Mouse (Mus musculus) forebrain, postnatal 0 days (tissue): ENCODE data around the gene Sgms1. TPM values are rescaled to one million over a fixed set of nuclear protein-coding genes. Genes with fewer than 3 reads are reported as not detected.

Experiments
- ATAC-seq: fragments of 200-750 bp; cut with Nextera tagmentation; 2 replicates; pipeline ENCODE4 v1.8.0; 2017; ENCODE audit warnings: mild to moderate bottlenecking, moderate library complexity
- DNase-seq: peaks from one replicate; pipeline ENCODE4 v3.0.0-alpha.2; 2015
- H3K27ac ChIP-seq: fragments of 300-500 bp; sonication (generic); 2 replicates; pipeline ENCODE4 v1.5.1; 2014; ENCODE audit warnings: low read depth, mild to moderate bottlenecking, antibody characterized with exemption, low read length, moderate library complexity, mixed read lengths
- H3K27me3 ChIP-seq: fragments of 300-500 bp; sonication (generic); 2 replicates; pipeline ENCODE4 v1.6.1; 2014; ENCODE audit warnings: mild to moderate bottlenecking, low read length, mixed read lengths; ENCODE audit not compliant: insufficient read depth
- H3K36me3 ChIP-seq: fragments of 300-500 bp; sonication (generic); 2 replicates; pipeline ENCODE4 v1.6.1; 2014; ENCODE audit warnings: mild to moderate bottlenecking, moderate library complexity; ENCODE audit not compliant: insufficient read depth
- H3K4me1 ChIP-seq: fragments of 300-500 bp; sonication (generic); 2 replicates; pipeline ENCODE4 v1.6.1; 2014; ENCODE audit warnings: antibody characterized with exemption; ENCODE audit not compliant: insufficient read depth
- H3K4me2 ChIP-seq: fragments of 300-500 bp; sonication (generic); 2 replicates; pipeline ENCODE4 v1.6.1; 2014; ENCODE audit warnings: low read depth, mild to moderate bottlenecking, moderate library complexity
- H3K4me3 ChIP-seq: fragments of 300-500 bp; sonication (generic); 2 replicates; pipeline ENCODE4 v1.5.1; 2014; ENCODE audit warnings: low read depth, low read length, mixed read lengths
- H3K9ac ChIP-seq: fragments of 300-500 bp; sonication (generic); 2 replicates; pipeline ENCODE4 v1.6.1; 2014; ENCODE audit warnings: mild to moderate bottlenecking
- H3K9me3 ChIP-seq: fragments of 300-500 bp; sonication (generic); 2 replicates; pipeline ENCODE4 v1.6.1; 2016; ENCODE audit warnings: low read length
- CTCF ChIP-seq: sonication (generic); IDR thresholded peaks from 2 replicates; pipeline ENCODE4 v1.5.1; 2016; ENCODE audit warnings: antibody characterized with exemption, control low read depth, low read depth
- WGBS: fragments of 180-500 bp; shearing (Covaris S2); extraction: QIAGEN DNeasy Blood & Tissue Kit; methylation state at CpG from one replicate; pipeline ENCODE4 v1.1.7; 2014; 5-methylcytosine and 5-hydroxymethylcytosine counted together
- polyA plus RNA-seq: library from polyadenylated mRNA; unstranded; fragments of >200 nt; fragmentation: Nextera tagmentation; extraction: Ambion mirVana; gene quantifications from 2 replicates; pipeline ENCODE4 v1.2.1, GENCODE M21; 2015
- total RNA-seq: library from RNA; depleted of rRNA; stranded (reverse); fragments of >200 nt; gene quantifications from 2 replicates; pipeline ENCODE4 v1.2.3, GENCODE M21; 2014

The Sgms1 gene
- total and polyA plus RNA-seq, 2 experiments from 2014 or later, result 17.0 to 27.2 TPM

DNA sequence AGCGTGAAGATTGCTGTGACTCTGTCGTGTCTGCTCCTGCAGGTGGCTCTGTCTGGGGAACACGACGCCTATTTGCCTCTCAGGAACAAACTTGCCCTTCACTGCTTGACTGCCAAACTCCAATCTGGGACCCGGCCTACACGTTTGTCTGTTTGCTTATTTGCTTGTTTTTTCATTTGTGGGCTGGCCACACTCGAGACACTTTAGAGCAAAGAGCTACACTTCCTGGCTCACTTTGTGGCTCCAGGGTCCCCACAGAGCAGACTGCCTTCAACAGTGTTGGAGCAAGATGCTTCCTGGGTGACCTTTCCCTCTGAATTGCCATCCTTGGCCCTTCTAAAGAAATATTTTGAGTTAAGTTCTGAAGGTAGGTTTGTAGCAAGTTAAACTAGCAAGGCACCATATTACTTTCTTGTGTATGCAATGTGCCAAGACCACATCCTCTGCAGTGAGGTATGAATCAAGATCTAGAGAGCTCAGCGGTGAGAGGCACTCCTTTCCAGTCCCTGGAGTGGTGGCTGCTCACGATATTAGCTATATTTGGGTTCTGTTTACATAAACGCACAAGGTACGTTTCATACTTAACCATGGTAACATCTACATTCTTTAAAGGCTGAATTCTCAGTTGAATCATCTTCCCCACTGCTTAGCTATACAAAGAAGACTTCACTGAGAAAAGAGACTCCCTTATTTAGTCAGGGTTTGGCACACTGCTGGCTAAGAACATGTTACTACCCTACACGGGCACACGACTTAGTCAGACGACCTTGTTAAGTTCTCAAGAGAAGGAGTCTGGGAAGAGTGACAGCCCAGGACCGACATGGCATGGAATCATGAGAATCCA lies 192.3 kb downstream of the Sgms1 start:
- Histone ChIP-seq H3K9ac (no peak overlapping the region), H3K27me3 (no peaks in the 10 kb centered on the region), H3K4me3 (no peak overlapping the region), H3K27ac (no peak overlapping the region), H3K36me3 (no peaks in the 10 kb centered on the region), H3K4me1 (no peaks in the 10 kb centered on the region), H3K9me3 (no peaks in the 10 kb centered on the region), H3K4me2 (no peak overlapping the region)
- DNase-seq (no peak), ATAC-seq (no peak)
- no peak for TF ChIP-seq CTCF
- WGBS, result 78% methylated on average over 15 of the region's 15 CpGs

DNA sequence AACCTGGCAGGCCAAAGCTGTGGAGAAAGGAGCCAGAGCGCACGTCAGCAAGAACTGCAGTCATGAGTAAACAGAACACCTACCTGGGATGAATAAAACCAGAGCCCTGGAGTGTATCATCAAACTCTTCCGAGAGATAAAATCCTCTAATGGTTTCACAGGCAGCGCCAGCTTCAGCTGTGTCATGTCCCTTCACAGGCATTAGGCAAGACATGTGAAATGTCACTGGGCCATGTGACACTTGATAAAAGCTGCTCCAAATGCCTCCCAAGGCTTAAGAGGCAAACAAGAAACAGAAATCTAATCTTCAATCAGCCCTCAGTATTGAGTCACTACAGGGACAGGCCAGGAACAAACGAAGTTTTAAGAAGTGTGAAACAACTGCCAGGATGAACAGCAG lies 193.3 kb downstream of the Sgms1 start:
- no peak overlapping the region for H3K27ac ChIP-seq
- no peak for TF ChIP-seq CTCF
- ATAC-seq (no peak), DNase-seq (no peak)
- H3K9ac ChIP-seq, result no peak overlapping the region
- H3K27me3 ChIP-seq, result no peaks in the 10 kb centered on the region
- H3K4me2 ChIP-seq, result no peak overlapping the region
- no peaks in the 10 kb centered on the region for H3K4me1 ChIP-seq
- H3K9me3 ChIP-seq, result no peaks in the 10 kb centered on the region
- no peaks in the 10 kb centered on the region for H3K36me3 ChIP-seq
- WGBS, result 66% methylated on average over 5 of the region's 5 CpGs
- no peak overlapping the region for H3K4me3 ChIP-seq

DNA sequence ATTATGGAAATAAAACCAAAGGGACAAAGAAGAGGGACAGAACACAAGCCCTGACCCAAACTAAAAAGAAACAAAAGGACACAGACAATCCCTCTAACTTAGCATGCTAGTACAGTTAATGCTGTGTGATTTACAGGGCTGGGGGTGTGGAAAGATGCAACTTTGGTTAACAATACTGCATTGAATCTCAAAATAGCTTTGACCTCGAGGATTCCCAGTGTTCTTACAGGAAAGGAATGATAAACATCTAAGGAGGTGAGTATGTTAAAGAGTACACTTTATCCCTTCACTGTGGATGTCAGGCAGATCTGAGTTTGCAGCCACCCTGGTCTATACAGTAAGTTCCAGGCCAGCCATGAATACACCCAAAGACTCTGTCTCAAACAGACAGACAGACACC lies 194.7 kb downstream of the Sgms1 start:
- H3K4me2 ChIP-seq, result no peak overlapping the region
- 39% methylated on average over 1 of the region's 1 CpGs for WGBS
- H3K4me3 ChIP-seq, result no peak overlapping the region
- H3K9ac ChIP-seq, result no peak overlapping the region
- no peaks in the 10 kb centered on the region for H3K9me3 ChIP-seq
- ATAC-seq (no peak), DNase-seq (no peak)
- no peaks in the 10 kb centered on the region for H3K4me1 ChIP-seq
- H3K27ac ChIP-seq, result no peak overlapping the region
- no peaks in the 10 kb centered on the region for H3K27me3 ChIP-seq
- H3K36me3 ChIP-seq, result no peaks in the 10 kb centered on the region
- TF ChIP-seq CTCF, result no peak

DNA sequence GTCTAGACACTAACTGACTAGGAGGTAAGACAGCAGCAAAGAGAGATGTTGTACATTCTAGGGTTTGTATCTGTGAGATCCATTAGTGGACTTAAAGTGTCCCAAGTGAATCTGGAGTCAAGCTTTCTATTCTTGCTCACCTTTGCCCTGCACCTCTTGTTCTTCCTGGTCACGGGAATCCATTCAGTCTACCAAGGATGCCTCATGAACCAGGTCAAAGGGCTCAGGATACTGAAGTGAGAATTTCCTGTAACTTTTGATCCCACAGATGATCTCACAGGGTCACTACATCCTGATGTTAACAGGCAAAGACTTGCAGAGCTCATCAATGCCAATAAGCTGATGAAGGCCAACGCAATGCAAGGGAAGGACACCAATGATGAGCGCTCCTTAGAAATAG lies 195.4 kb downstream of the Sgms1 start:
- no peak for ATAC-seq
- no peak for TF ChIP-seq CTCF

DNA sequence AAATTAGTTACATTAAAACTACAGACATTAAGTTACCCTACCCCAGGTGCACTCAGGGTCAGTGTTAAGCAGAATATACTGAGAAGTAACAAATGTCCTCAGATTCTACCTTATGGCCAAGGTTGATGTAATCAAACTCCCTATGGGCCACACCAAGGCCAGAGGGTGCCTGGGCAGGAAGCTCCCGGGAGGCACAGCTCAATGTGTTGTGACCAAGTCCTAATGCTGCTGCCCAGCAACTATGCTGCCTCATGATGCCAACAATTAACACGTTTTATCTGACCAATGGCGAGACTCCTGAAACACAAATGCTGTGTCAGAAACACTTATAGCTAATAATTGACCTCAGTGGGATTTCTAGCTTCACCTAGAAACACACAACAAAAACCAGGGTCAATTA lies 197.9 kb downstream of the Sgms1 start:
- TF ChIP-seq CTCF, result no peak
- Histone ChIP-seq H3K36me3 (no peaks in the 10 kb centered on the region), H3K27ac (no peak overlapping the region), H3K9me3 (no peaks in the 10 kb centered on the region), H3K4me3 (no peak overlapping the region), H3K9ac (no peak overlapping the region), H3K4me2 (no peak overlapping the region), H3K27me3 (no peaks in the 10 kb centered on the region), H3K4me1 (no peaks in the 10 kb centered on the region)
- ATAC-seq, result no peak
- WGBS, result 85% methylated on average over 3 of the region's 3 CpGs
- DNase-seq, result no peak

More for the DNA sequence above, 195.4 kb downstream of the Sgms1 start:
- Histone ChIP-seq H3K4me3 (no peak overlapping the region), H3K27me3 (no peaks in the 10 kb centered on the region), H3K4me1 (no peaks in the 10 kb centered on the region), H3K27ac (no peak overlapping the region), H3K9me3 (no peaks in the 10 kb centered on the region), H3K36me3 (no peaks in the 10 kb centered on the region), H3K9ac (no peak overlapping the region), H3K4me2 (no peak overlapping the region)
- no peak for DNase-seq
- WGBS, result 96% methylated on average over 3 of the region's 3 CpGs

DNA sequence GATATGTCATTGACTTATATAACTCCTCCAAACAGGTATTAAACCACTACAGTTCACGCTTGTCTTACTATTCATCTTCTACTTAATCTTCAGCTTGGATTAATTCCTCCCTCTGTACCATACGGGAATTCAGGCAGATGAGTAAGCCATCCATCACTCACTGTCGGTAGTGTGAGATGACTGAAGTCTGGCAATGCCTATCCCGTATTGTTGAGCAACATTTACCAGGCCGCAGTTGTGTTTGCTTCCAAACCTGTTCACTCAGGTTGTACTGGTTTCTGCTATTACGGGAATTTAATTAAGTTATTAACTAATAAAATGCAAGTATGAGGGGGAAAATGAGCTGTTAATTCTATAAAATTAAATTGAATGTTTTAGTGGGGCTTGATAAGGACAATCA lies 199.6 kb downstream of the Sgms1 start:
- Histone ChIP-seq H3K4me3 (no peak overlapping the region), H3K4me2 (no peak overlapping the region), H3K27me3 (no peaks in the 10 kb centered on the region), H3K27ac (no peak overlapping the region), H3K36me3 (no peaks in the 10 kb centered on the region), H3K9ac (no peak overlapping the region), H3K9me3 (no peaks in the 10 kb centered on the region), H3K4me1 (no peaks in the 10 kb centered on the region)
- 93% methylated on average over 6 of the region's 6 CpGs for WGBS
- ATAC-seq, result no peak
- no peak for TF ChIP-seq CTCF
- no peak for DNase-seq

DNA sequence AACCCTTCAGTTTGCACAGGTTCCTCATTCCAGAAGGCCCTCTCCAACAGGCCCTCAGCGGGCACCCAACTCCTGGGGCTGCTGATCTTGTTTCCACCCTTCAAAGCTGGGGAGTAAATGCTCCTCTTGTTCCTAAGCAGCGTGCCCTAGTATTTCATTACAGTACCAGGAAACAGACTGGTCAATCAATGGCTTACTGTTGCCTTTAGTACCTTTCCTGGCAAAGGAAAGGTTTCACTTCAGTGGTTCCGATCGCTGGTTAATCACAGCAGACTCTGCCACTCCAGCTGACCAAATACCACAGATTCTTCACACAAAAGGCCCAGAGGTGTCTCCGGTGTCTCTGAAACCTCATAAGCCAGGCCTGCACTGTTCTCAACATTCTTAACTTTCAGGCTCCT lies 200.5 kb downstream of the Sgms1 start:
- Histone ChIP-seq H3K4me3 (no peak overlapping the region), H3K27ac (no peak overlapping the region), H3K36me3 (no peaks in the 10 kb centered on the region), H3K4me2 (no peak overlapping the region), H3K4me1 (no peaks in the 10 kb centered on the region), H3K9me3 (no peaks in the 10 kb centered on the region), H3K27me3 (no peaks in the 10 kb centered on the region), H3K9ac (no peak overlapping the region)
- TF ChIP-seq CTCF, result no peak
- ATAC-seq, result no peak
- DNase-seq, result no peak
- 78% methylated on average over 5 of the region's 5 CpGs for WGBS
